Comparison of ENCODE assay signal across 8 mouse cellular contexts in the genomic region with DNA sequence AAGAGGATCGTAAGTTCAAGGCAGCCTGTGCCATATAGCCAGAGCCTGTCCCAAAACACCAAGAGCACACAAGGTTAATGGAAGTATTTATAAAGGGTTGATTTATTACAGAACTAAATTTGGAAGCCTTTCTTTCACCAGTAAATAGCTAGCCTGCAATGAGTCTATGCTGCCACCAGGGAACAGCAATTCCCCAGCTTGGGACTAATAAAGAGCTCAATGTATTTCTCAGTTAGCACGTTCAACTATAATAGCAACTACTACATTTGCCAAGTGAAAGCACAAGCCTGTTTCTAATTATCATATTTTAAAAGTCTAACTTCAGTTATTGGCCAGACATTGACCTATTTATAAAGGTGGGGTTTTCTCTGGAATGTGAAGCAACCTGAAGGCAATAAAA. TPM values are rescaled to one million over a fixed set of nuclear protein-coding genes. Genes with fewer than 3 reads are reported as not detected.
DNase-seq lines count a peak whose midpoint lies in the region; ATAC-seq and TF ChIP-seq lines count a peak whose summit lies in the region.

No protein-coding gene starts in this region.

- TF ChIP-seq POLR2A in thymus, adult 2 months (IDR thresholded peaks at IDR 0.05; ENCODE audit: control insufficient read depth, extremely low read depth, insufficient read depth, low read length, poor library complexity) = no peak

- no peaks in the 10 kb centered on the region for H3K9me3 ChIP-seq in heart, postnatal 0 days (replicated peaks; ENCODE audit: control insufficient read depth, low read length)

- peaks cover 6% of the 10 kb centered on the region; the same call in 1 of the 2 replicates for H3K4me1 ChIP-seq in heart, postnatal 0 days (ENCODE audit: control insufficient read depth, insufficient read depth)
- no peaks in the 10 kb centered on the region for H3K4me1 ChIP-seq in thymus, adult 2 months (replicated peaks; ENCODE audit: control insufficient read depth, insufficient read depth, low read length)

- peak; percentile 63 for DNase-seq in heart, postnatal 0 days (ENCODE audit: low spot score)
- no peak for DNase-seq in heart, adult 9 months (ENCODE audit: low spot score in 2 of 2)
- DNase-seq in thymus, postnatal 4 days = peak; percentile 23
- no peak for DNase-seq in thymus, adult 2 months
- peak; percentile 41 for DNase-seq in lung, postnatal 10 days
- DNase-seq in spleen, adult 12 weeks (ENCODE audit: low spot score) = no peak

- no peak for TF ChIP-seq EP300 in heart, postnatal 0 days (IDR thresholded peaks at IDR 0.05; ENCODE audit: low read depth)

- no peak overlapping the region for H3K27ac ChIP-seq in heart, postnatal 0 days (ENCODE audit: low read depth)
- H3K27ac ChIP-seq in thymus, adult 2 months (ENCODE audit: control insufficient read depth, insufficient read depth, low read length) = no peak overlapping the region

- peak; percentile 44; the same call in 1 of the 2 replicates for ATAC-seq in heart, postnatal 0 days (ENCODE audit: insufficient read depth, low read depth)
- peak; percentile 68 for ATAC-seq in granulocyte monocyte progenitor cell, adult 5-6 weeks (replicated peaks; ENCODE audit: poor library complexity, severe bottlenecking)
- no peak for ATAC-seq in inflammation-experienced regulatory T-cells, adult 6 months

- H3K4me2 ChIP-seq in heart, postnatal 0 days (ENCODE audit: low read depth, low read length) = no peak overlapping the region

- no peaks in the 10 kb centered on the region for H3K27me3 ChIP-seq in heart, postnatal 0 days (ENCODE audit: control insufficient read depth, insufficient read depth, low read length)
- no peaks in the 10 kb centered on the region for H3K27me3 ChIP-seq in thymus, adult 2 months (ENCODE audit: control insufficient read depth, insufficient read depth, low read length)

- H3K4me3 ChIP-seq in heart, postnatal 0 days (ENCODE audit: low read depth, low read length) = no peak overlapping the region
- no peak overlapping the region for H3K4me3 ChIP-seq in thymus, adult 2 months (ENCODE audit: control insufficient read depth, insufficient read depth, low read length)

- TF ChIP-seq CTCF in heart, postnatal 0 days (IDR thresholded peaks at IDR 0.05; ENCODE audit: low read depth) = peak; percentile 72
- no peak for TF ChIP-seq CTCF in thymus, adult 2 months (IDR thresholded peaks at IDR 0.05; ENCODE audit: borderline replicate concordance, control insufficient read depth, extremely low read depth, insufficient read depth, low read length, poor library complexity)

- no peaks in the 10 kb centered on the region for H3K36me3 ChIP-seq in heart, postnatal 0 days (replicated peaks; ENCODE audit: control insufficient read depth, insufficient read depth, low read length)
- no peaks in the 10 kb centered on the region for H3K36me3 ChIP-seq in thymus, adult 2 months (ENCODE audit: control insufficient read depth, insufficient read depth, low read length)

- 44% methylated on average over 2 of the region's 2 CpGs for WGBS in heart, postnatal 0 days
- WGBS in thymus, adult 2 months = 65% methylated on average over 2 of the region's 2 CpGs

- no peak overlapping the region for H3K9ac ChIP-seq in heart, postnatal 0 days (replicated peaks; ENCODE audit: low read depth, low read length)

RNA-seq across cellular contexts. Expression of a gene that starts 30.8 kb away (rescaled TPM):
- total RNA-seq in heart, postnatal 0 days (2014; rRNA removed; ENCODE audit: low replicate concordance) = 1.6 and 2.6 TPM in 2 replicates
- 1.3 and 1.5 TPM in 2 replicates for polyA plus RNA-seq in heart, postnatal 0 days (2015; fragmentation: Nextera tagmentation; extraction: Ambion mirVana)
- polyA plus RNA-seq in thymus, adult 2 months (2012; rRNA removed) = 2.2 and 2.9 TPM in 2 replicates
- 13.9 and 16.8 TPM in 2 replicates for total RNA-seq in granulocyte monocyte progenitor cell, adult 5-6 weeks (2014; fragmentation: Nextera tagmentation)
- total RNA-seq in granulocyte monocyte progenitor cell, adult 5-6 weeks (2017) = 27.5 and 27.9 TPM in 2 replicates
- 100 to 1,000 TPM in 1 of 3 experiments, 1 to 10 TPM in 2; 3.7 to 107 (median 5.9) TPM for polyA plus RNA-seq in inflammation-experienced regulatory T-cells, adult 6 months (2017; shearing (Covaris generic))

RNA-seq across cellular contexts. Expression of a gene that starts 31.6 kb away (rescaled TPM):
- 2.4 and 4.9 TPM in 2 replicates for total RNA-seq in heart, postnatal 0 days (2014; rRNA removed; ENCODE audit: low replicate concordance)
- polyA plus RNA-seq in heart, postnatal 0 days (2015; fragmentation: Nextera tagmentation; extraction: Ambion mirVana) = 9.0 and 9.2 TPM in 2 replicates
- polyA plus RNA-seq in thymus, adult 2 months (2012; rRNA removed) = 3.3 and 4.4 TPM in 2 replicates
- 0.92 and 1.7 TPM in 2 replicates for total RNA-seq in granulocyte monocyte progenitor cell, adult 5-6 weeks (2014; fragmentation: Nextera tagmentation)
- total RNA-seq in granulocyte monocyte progenitor cell, adult 5-6 weeks (2017) = 0.09 and 0.31 TPM in 2 replicates
- polyA plus RNA-seq in inflammation-experienced regulatory T-cells, adult 6 months (2017; shearing (Covaris generic)) = 10 to 100 TPM in 2 of 3 experiments, 1 to 10 TPM in 1; 6.2 to 14.0 (median 11.5) TPM

Comparison
In these comparisons a context has a peak if more than half of its experiments do, and no peak if none do; other contexts are left out.
1. DNase-seq: peak in heart, postnatal 0 days (single experiment), thymus, postnatal 4 days (single experiment) and lung, postnatal 10 days (single experiment); none in heart, adult 9 months (0 of 2), thymus, adult 2 months (single experiment) and spleen, adult 12 weeks (single experiment).